In genomic region chr13:16012243-16012887, GRCm38 (mm10) we compare ENCODE assay signal across 8 mouse cellular contexts. TPM values are rescaled to one million over a fixed set of nuclear protein-coding genes. Genes with fewer than 3 reads are reported as not detected.
A peak's percentile ranks its signal among the peaks of the same experiment; 100 is the strongest.
DNase-seq lines count a peak whose midpoint lies in the region.

No protein-coding gene starts in this region.

- peak overlapping the region; percentile 31; the same call in 1 of the 2 replicates for H3K27ac ChIP-seq in hindbrain, embryonic 10.5 days

- peak; percentile 93 for DNase-seq in Muller cell, postnatal 12 days (ENCODE audit: inconsistent ontology term)
- peak; percentile 36 for DNase-seq in cerebellum, adult 8-10 months
- peak; percentile 29 to 79 for DNase-seq in frontal cortex, adult 2 months (ENCODE audit: extremely low spot score in 1 of 2, low spot score in 1 of 2)
- DNase-seq in hindbrain, embryonic 10.5 days (ENCODE audit: low spot score), result peak; percentile 75
- DNase-seq in layer of hippocampus, postnatal 36 days, result peak; percentile 57 to 65
- DNase-seq in lung, postnatal 25 days (ENCODE audit: low spot score), result peak; percentile 83
- peak; percentile 29 for DNase-seq in retina, adult 2 months (ENCODE audit: low read depth, low spot score)
- DNase-seq in thymus, postnatal 36 days, result peak; percentile 64 to 69

- H3K27me3 ChIP-seq in hindbrain, embryonic 10.5 days (ENCODE audit: insufficient read depth, poor library complexity, severe bottlenecking), result peaks cover 69% of the 10 kb centered on the region

- peak overlapping the region; percentile 58 for H3K4me3 ChIP-seq in hindbrain, embryonic 10.5 days

- WGBS in hindbrain, embryonic 10.5 days, result 6% methylated on average over 19 of the region's 19 CpGs

- H3K4me1 ChIP-seq in hindbrain, embryonic 10.5 days (replicated peaks), result peaks cover 28% of the 10 kb centered on the region

- H3K9me3 ChIP-seq in hindbrain, embryonic 10.5 days, result no peaks in the 10 kb centered on the region

- H3K36me3 ChIP-seq in hindbrain, embryonic 10.5 days, result no peaks in the 10 kb centered on the region

RNA-seq across cellular contexts. Expression of gene Inhba, which starts 0.7 kb away (rescaled TPM):
- 9.0 TPM in 2 replicates for polyA plus RNA-seq in frontal cortex, adult 2 months (2012; rRNA removed)
- polyA plus RNA-seq in hindbrain, embryonic 10.5 days (2016; fragmentation: Nextera tagmentation; extraction: Ambion mirVana), result 0.09 and 0.14 TPM in 2 replicates
- total RNA-seq in layer of hippocampus, postnatal 36 days (2021), result 10 to 100 TPM; 13.1 to 14.3 TPM

Comparison
In these comparisons a context has a peak if more than half of its experiments do, and no peak if none do; other contexts are left out.
1. Peak in every context shown above with its lines: DNase-seq, H3K4me3 ChIP-seq and H3K27ac ChIP-seq.
2. DNase-seq: peak in every context shown above with its lines; median percentile 93 in Muller cell, postnatal 12 days; 83 in lung, postnatal 25 days; 75 in hindbrain, embryonic 10.5 days; 66 in thymus, postnatal 36 days; 61 in layer of hippocampus, postnatal 36 days; 54 in frontal cortex, adult 2 months; 36 in cerebellum, adult 8-10 months; 29 in retina, adult 2 months.